Mouse (Mus musculus) heart, embryonic 11.5 days (tissue): ENCODE data around the gene Frmd8. TPM values are rescaled to one million over a fixed set of nuclear protein-coding genes. Genes with fewer than 3 reads are reported as not detected.

Experiments used
- ATAC-seq: fragments of 200-750 bp; cut with Nextera tagmentation; replicated peaks from 2 replicates; pipeline ENCODE4 v1.8.0; 2017; ENCODE audit warnings: moderate library complexity; ENCODE audit not compliant: insufficient number of reproducible peaks, low FRiP score, low TSS enrichment
- H3K27ac ChIP-seq: fragments of 300-500 bp; sonication (generic); 2 replicates; pipeline ENCODE4 v1.5.1; 2014; ENCODE audit warnings: mild to moderate bottlenecking, low read depth, low read length
- H3K27me3 ChIP-seq: fragments of 300-500 bp; sonication (generic); 2 replicates; pipeline ENCODE4 v1.6.1; 2014; ENCODE audit warnings: mild to moderate bottlenecking, low read length, mixed read lengths; ENCODE audit not compliant: control insufficient read depth, insufficient read depth
- H3K36me3 ChIP-seq: fragments of 300-500 bp; sonication (generic); 2 replicates; pipeline ENCODE4 v1.6.1; 2014; ENCODE audit warnings: mild to moderate bottlenecking, low read length, moderate library complexity, mixed read lengths; ENCODE audit not compliant: control insufficient read depth, insufficient read depth
- H3K4me1 ChIP-seq: fragments of 300-500 bp; sonication (generic); 2 replicates; pipeline ENCODE4 v1.6.1; 2014; ENCODE audit warnings: low read length; ENCODE audit not compliant: control insufficient read depth, insufficient read depth
- H3K4me2 ChIP-seq: fragments of 300-500 bp; sonication (generic); 2 replicates; pipeline ENCODE4 v1.6.1; 2014; ENCODE audit warnings: mild to moderate bottlenecking, moderate library complexity
- H3K4me3 ChIP-seq: fragments of 300-500 bp; sonication (generic); 2 replicates; pipeline ENCODE4 v1.5.1; 2014; ENCODE audit warnings: low read depth, low read length
- H3K9ac ChIP-seq: fragments of 300-500 bp; sonication (generic); 2 replicates; pipeline ENCODE4 v1.6.1; 2014; ENCODE audit warnings: mild to moderate bottlenecking, low read depth, low read length, moderate library complexity
- H3K9me3 ChIP-seq: fragments of 300-500 bp; sonication (generic); replicated peaks from 2 replicates; pipeline ENCODE4 v1.6.1; 2016; ENCODE audit warnings: low read length; ENCODE audit not compliant: control insufficient read depth
- WGBS: fragments of 180-500 bp; shearing (Covaris S2); extraction: QIAGEN DNeasy Blood & Tissue Kit; methylation state at CpG from one replicate; pipeline ENCODE4 v1.1.7; 2014; ENCODE audit not compliant: insufficient replicate concordance; 5-methylcytosine and 5-hydroxymethylcytosine counted together
- polyA plus RNA-seq: library from polyadenylated mRNA; unstranded; fragments of >200 nt; fragmentation: Nextera tagmentation; extraction: Ambion mirVana; gene quantifications from 2 replicates; pipeline ENCODE4 v1.2.1, GENCODE M21; 2014

The Frmd8 gene
- polyA plus RNA-seq, 1 experiment from 2014 or later = 15.4 TPM

DNA sequence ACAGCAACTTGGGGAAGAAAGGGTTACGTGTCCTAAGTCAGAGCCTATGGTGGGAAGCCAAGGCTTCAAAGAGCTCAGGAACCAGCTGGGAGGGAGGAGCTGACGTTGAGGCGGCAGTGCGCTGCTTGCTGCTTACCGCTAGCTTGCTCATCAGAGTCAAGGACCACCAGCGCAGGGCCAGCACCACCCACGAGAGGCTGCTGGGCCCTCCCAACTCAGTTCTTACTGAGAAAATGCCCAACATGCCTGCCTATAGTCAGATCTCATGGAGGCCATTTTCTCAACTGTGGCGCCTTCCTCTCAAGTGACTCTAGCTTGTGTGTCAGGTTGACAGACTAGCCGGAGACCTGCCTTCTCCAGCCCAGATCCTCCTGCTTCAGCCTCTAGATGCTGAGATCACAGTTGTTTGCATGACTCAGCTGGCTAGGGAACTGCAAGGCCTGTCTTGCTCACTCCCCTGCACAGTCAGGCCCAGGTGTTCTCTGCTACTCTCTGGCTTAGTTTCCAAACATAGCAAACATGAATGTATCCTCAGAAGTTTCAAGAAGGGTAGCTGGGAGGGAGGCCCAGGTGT, 51.7 kb downstream of the Frmd8 start:
- Histone ChIP-seq H3K4me3 (no peak overlapping the region), H3K4me2 (0 out of 2 replicates have a peak overlapping the region, but pooled peaks have one; percentile 16), H3K27me3 (no peaks in the 10 kb centered on the region), H3K4me1 (peaks cover 49% of the 10 kb centered on the region), H3K36me3 (no peaks in the 10 kb centered on the region), H3K27ac (peak overlapping the region; percentile 4; the same call in 1 of the 2 replicates), H3K9me3 (no peaks in the 10 kb centered on the region), H3K9ac (no peak overlapping the region)
- 26% methylated on average over 9 of the region's 9 CpGs for WGBS
- no peak for ATAC-seq

GRCm38 (mm10) chr19:5822834-5823205, 52.3 kb downstream of the Frmd8 start:
- no peak overlapping the region for H3K4me3 ChIP-seq
- H3K27ac ChIP-seq = peak overlapping the region; percentile 64; the same call in 1 of the 2 replicates
- H3K9ac ChIP-seq = peak overlapping the region; percentile 24; the same call in 1 of the 2 replicates
- no peaks in the 10 kb centered on the region for H3K9me3 ChIP-seq
- no peaks in the 10 kb centered on the region for H3K27me3 ChIP-seq
- ATAC-seq = no peak
- H3K4me1 ChIP-seq = peaks cover 53% of the 10 kb centered on the region
- H3K36me3 ChIP-seq = no peaks in the 10 kb centered on the region
- no peak overlapping the region for H3K4me2 ChIP-seq
- 64% methylated on average over 7 of the region's 7 CpGs for WGBS

GRCm38 (mm10) chr19:5822174-5822833, 52.8 kb downstream of the Frmd8 start:
- Histone ChIP-seq H3K9ac (peak overlapping the region; percentile 39), H3K9me3 (no peaks in the 10 kb centered on the region), H3K36me3 (no peaks in the 10 kb centered on the region), H3K4me3 (0 out of 2 replicates have a peak overlapping the region, but pooled peaks have one; percentile 12), H3K4me1 (peaks cover 53% of the 10 kb centered on the region), H3K27me3 (no peaks in the 10 kb centered on the region), H3K4me2 (peak overlapping the region; percentile 45), H3K27ac (peak overlapping the region; percentile 64; the same call in 1 of the 2 replicates)
- ATAC-seq = no peak
- WGBS = 36% methylated on average over 12 of the region's 12 CpGs

DNA sequence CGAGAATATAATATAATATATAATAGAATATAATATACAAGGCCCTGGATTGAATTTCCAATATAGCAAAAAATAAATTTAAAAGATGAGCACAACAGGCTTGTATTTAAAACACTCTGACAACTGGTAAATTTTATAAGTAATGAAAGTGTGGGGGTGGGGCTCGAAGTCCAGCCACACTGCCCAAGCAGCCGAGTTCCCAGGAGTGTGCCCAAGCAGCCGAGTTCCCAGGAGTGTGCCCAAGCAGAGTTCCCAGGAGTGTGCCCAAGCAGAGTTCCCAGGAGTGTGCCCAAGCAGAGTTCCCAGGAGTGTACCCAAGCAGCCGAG, 53.3 kb downstream of the Frmd8 start:
- 66% methylated on average over 5 of the region's 5 CpGs for WGBS
- Histone ChIP-seq H3K9ac (0 out of 2 replicates have a peak overlapping the region, but pooled peaks have one; percentile 39), H3K4me3 (0 out of 2 replicates have a peak overlapping the region, but pooled peaks have one; percentile 12), H3K4me1 (peaks cover 48% of the 10 kb centered on the region), H3K9me3 (no peaks in the 10 kb centered on the region), H3K27ac (peak overlapping the region; percentile 64; the same call in 1 of the 2 replicates), H3K36me3 (no peaks in the 10 kb centered on the region), H3K27me3 (no peaks in the 10 kb centered on the region), H3K4me2 (peak overlapping the region; percentile 45)
- ATAC-seq = no peak

DNA sequence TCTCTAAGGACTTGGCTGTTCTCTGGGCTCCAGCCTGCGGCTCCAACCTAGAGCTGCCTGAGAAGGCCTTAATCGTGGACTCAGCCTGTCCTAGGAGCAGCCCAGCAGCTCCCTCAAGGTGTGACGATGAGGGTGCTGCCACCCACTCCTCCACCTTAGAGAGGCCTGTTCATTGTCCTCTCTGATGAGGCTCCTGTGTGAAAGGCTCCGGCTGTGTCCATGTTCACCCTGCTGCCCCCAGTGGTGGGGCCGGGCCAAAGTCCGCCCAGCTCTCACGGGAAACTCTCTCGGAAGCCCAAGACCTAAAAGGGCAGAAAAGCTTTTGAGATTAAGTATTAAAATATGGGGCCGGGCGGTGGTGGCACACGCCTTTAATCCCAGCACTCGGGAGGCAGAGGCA, 55.5 kb downstream of the Frmd8 start:
- no peaks in the 10 kb centered on the region for H3K27me3 ChIP-seq
- H3K4me1 ChIP-seq = peaks cover 45% of the 10 kb centered on the region
- 45% methylated on average over 12 of the region's 12 CpGs for WGBS
- H3K4me2 ChIP-seq = no peak overlapping the region
- H3K9ac ChIP-seq = peak overlapping the region; percentile 39; the same call in 1 of the 2 replicates
- no peak for ATAC-seq
- H3K36me3 ChIP-seq = no peaks in the 10 kb centered on the region
- no peaks in the 10 kb centered on the region for H3K9me3 ChIP-seq
- H3K27ac ChIP-seq = no peak overlapping the region; the same call in 1 of the 2 replicates
- no peak overlapping the region for H3K4me3 ChIP-seq

DNA sequence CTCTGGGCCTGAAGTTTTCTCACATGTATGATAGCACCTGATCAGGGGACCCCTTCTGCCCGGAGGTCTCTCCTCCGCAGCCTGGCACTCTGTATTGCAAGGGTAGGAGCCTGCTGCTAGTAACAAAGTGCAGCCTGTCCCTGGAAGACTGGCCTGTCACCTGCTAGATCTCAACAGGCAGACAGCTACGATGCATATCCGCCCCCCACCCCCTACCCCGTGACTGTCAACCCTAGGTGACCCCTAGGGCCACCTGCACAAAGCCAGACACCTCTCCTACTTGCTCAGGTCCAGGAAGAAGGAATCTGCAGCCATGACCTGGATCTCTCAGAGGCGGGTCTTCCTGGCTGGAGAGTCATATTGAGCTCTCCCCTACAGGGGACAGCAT, 56.5 kb downstream of the Frmd8 start:
- no peaks in the 10 kb centered on the region for H3K36me3 ChIP-seq
- no peaks in the 10 kb centered on the region for H3K9me3 ChIP-seq
- H3K27ac ChIP-seq = 0 out of 2 replicates have a peak overlapping the region, but pooled peaks have one; percentile 75
- H3K4me2 ChIP-seq = no peak overlapping the region
- H3K9ac ChIP-seq = no peak overlapping the region
- no peaks in the 10 kb centered on the region for H3K27me3 ChIP-seq
- 65% methylated on average over 6 of the region's 6 CpGs for WGBS
- peaks cover 35% of the 10 kb centered on the region for H3K4me1 ChIP-seq
- H3K4me3 ChIP-seq = no peak overlapping the region
- no peak for ATAC-seq

GRCm38 (mm10) chr19:5817703-5818589, 57.1 kb downstream of the Frmd8 start:
- peak; percentile 42; the same call in 1 of the 2 replicates for ATAC-seq
- H3K4me2 ChIP-seq = peak overlapping the region; percentile 63
- WGBS = 27% methylated on average over 21 of the region's 21 CpGs
- peak overlapping the region; percentile 74 for H3K9ac ChIP-seq
- peak overlapping the region; percentile 21 for H3K4me3 ChIP-seq
- H3K27me3 ChIP-seq = no peaks in the 10 kb centered on the region
- no peaks in the 10 kb centered on the region for H3K36me3 ChIP-seq
- H3K27ac ChIP-seq = peak overlapping the region; percentile 75
- H3K9me3 ChIP-seq = no peaks in the 10 kb centered on the region
- H3K4me1 ChIP-seq = peaks cover 29% of the 10 kb centered on the region

- Histone ChIP-seq H3K9me3 (no peaks in the 10 kb centered on the region), H3K9ac (no peak overlapping the region; the same call in 1 of the 2 replicates), H3K4me2 (no peak overlapping the region), H3K27ac (no peak overlapping the region), H3K27me3 (no peaks in the 10 kb centered on the region), H3K4me1 (peaks cover 37% of the 10 kb centered on the region), H3K36me3 (no peaks in the 10 kb centered on the region), H3K4me3 (no peak overlapping the region)
- ATAC-seq = no peak
- WGBS = 57% methylated on average over 4 of the region's 4 CpGs
Measured at GRCm38 (mm10) chr19:5815928-5816327, 59.1 kb downstream of the Frmd8 start.
